31 mouse cellular contexts compared by ENCODE assay signal in genomic region chr9:63669816-63670215, GRCm38 (mm10).
"Had no signal": no experiment of that assay in that cellular context is flagged by ENCODE, and none has a peak within 500 bp of the region (broad histone marks: within the 10 kb centered on the region; RNA-seq: fewer than 3 reads in every experiment).

No protein-coding gene starts in this region.

- H3K9ac ChIP-seq: limb, embryonic 12.5 days; limb, embryonic 13.5 days; limb, embryonic 15.5 days; liver, embryonic 12.5 days; liver, embryonic 13.5 days; liver, embryonic 14.5 days; liver, embryonic 15.5 days; liver, postnatal 0 days; lung, embryonic 14.5 days; lung, embryonic 15.5 days; midbrain, embryonic 12.5 days; midbrain, embryonic 13.5 days; midbrain, embryonic 15.5 days had no signal

- H3K36me3 ChIP-seq: lung, embryonic 15.5 days; midbrain, embryonic 12.5 days; midbrain, embryonic 13.5 days; midbrain, embryonic 15.5 days had no signal

- ATAC-seq: liver, embryonic 12.5 days; liver, postnatal 0 days; lung, postnatal 0 days; midbrain, embryonic 13.5 days; midbrain, embryonic 15.5 days; midbrain, embryonic 16.5 days had no signal

- H3K9me3 ChIP-seq: limb, embryonic 10.5 days; limb, embryonic 12.5 days; limb, embryonic 13.5 days; limb, embryonic 15.5 days; liver, embryonic 12.5 days; liver, embryonic 13.5 days; liver, embryonic 15.5 days; lung, embryonic 15.5 days; midbrain, embryonic 10.5 days; midbrain, embryonic 12.5 days; midbrain, embryonic 13.5 days; midbrain, embryonic 15.5 days had no signal

- H3K27ac ChIP-seq: limb, embryonic 12.5 days; limb, embryonic 13.5 days; limb, embryonic 15.5 days; liver, embryonic 12.5 days; liver, embryonic 13.5 days; liver, embryonic 14.5 days; liver, embryonic 15.5 days; lung, embryonic 15.5 days; macrophage; midbrain, embryonic 10.5 days; midbrain, embryonic 12.5 days; midbrain, embryonic 13.5 days; midbrain, embryonic 15.5 days had no signal

- H3K27me3 ChIP-seq: limb, embryonic 12.5 days; limb, embryonic 13.5 days; limb, embryonic 15.5 days; liver, embryonic 12.5 days; liver, embryonic 13.5 days; liver, embryonic 15.5 days; lung, embryonic 15.5 days; megakaryocyte, embryonic 14.5 days; midbrain, embryonic 12.5 days; midbrain, embryonic 13.5 days; midbrain, embryonic 15.5 days had no signal

- H3K4me2 ChIP-seq: limb, embryonic 12.5 days; limb, embryonic 13.5 days; limb, embryonic 15.5 days; liver, embryonic 11.5 days; liver, embryonic 12.5 days; liver, embryonic 13.5 days; liver, embryonic 15.5 days; lung, embryonic 14.5 days; lung, embryonic 15.5 days; midbrain, embryonic 11.5 days; midbrain, embryonic 12.5 days; midbrain, embryonic 13.5 days; midbrain, embryonic 15.5 days had no signal

- H3K4me3 ChIP-seq: limb, embryonic 10.5 days; limb, embryonic 12.5 days; limb, embryonic 13.5 days; limb, embryonic 15.5 days; liver, embryonic 12.5 days; liver, embryonic 13.5 days; liver, embryonic 15.5 days; lung, embryonic 15.5 days; megakaryocyte, embryonic 14.5 days; midbrain, embryonic 10.5 days; midbrain, embryonic 12.5 days; midbrain, embryonic 13.5 days; midbrain, embryonic 15.5 days; myocyte had no signal

- DNase-seq: left cerebral cortex, postnatal 4 days; liver; liver, embryonic 13.5 days; liver, postnatal 0 days; lung, adult 18-20 months; lung, adult 2 months; lung, embryonic 14.5 days; lung, postnatal 10 days; lung, postnatal 14 days; lung, postnatal 36 days; lung, postnatal 4 days; midbrain, embryonic 14.5 days had no signal
